Mouse (Mus musculus) retina, postnatal 1 day (tissue): ENCODE results near the gene Atg10.
A peak's percentile ranks its signal among the peaks of the same experiment; 100 is the strongest.
"Not testable (repeated sequence)": the region's sequence is repeated elsewhere in the genome, so short reads cannot be mapped to it uniquely, and the experiment has no call there.

ENCODE experiments used
- DNase-seq: peaks from one replicate; pipeline ENCODE4 v3.0.0-alpha.2; 2012

Gene Atg10

DNA sequence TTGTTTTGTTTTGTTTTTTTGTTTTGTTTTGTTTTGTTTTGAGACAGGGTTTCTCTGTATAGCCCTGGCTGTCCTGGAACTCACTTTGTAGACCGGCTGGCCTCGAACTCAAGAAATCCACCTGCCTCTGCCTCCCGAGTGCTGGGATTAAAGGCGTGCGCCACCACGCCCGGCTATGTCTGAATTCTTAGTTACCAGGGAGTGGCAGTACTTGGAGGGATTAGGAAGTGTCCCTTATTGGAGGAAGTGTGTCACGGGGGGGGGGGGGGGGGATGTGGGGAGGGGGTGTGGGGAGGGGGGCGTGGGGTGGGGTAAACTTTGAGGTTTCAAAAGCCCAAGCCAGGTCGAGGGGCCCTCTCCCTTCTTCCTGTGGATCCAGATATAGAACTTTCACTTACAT lies 295.5 kb downstream of the Atg10 start:
- DNase-seq = not testable (repeated sequence)

DNA sequence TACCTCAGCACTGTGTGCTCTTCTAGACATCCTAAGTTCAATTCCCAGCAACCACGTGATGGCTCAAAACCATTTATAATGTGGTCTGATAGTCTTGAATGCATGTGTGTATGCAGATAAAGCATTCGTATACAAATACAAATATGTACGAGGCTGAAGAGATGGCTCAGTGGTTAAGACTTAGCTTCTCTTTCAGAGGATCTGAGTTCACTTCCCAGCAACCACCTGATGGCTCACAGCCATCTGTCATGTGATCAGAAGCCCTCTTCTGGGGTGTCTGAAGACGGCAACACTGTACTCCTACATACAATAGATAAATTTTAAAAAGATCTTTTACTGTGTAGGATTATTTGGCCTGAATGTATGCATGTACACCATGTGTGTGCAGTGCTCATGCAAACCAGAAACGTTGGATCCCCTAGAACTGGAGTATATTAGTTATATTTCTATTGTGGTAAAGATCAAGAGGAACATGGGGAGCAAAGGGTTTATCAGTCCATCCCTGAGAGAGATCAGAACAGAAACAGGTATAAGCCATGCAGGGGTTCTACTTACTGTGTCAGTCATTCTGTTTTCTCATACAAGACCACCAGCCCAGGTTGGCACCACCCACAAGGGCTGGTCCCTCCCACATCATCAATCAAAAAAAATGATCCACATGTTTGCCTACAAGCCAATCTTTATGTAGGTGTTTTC lies 296.7 kb downstream of the Atg10 start:
- no peak for DNase-seq

DNA sequence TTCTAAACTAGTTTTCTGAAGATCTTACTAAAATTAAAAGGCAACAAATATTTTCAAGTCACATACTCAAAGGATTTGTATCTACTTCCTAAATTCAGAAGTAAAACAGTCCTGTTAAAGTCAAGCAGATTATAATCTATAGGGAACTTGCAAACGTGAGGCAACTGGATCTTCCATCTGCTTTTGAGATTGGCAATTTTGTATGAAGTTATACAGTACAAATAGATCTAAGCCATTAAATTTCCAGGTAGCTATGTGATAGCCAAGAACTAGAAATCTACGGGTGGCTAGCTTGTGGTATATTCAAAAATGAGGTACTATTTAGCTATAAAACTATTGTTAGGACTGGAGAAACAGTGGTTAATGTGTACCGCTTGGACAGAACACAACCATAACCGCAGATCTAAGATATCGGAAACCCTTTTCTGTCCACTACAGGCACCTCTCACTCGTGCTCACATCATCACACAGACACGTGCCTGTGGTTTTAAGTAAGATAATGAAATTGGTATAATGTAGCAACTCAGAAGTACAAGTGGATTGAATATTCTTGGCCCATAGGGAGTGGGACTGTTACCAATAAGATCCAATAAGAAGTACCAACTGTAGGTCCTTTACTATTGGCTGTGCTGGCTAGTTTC lies 297.5 kb downstream of the Atg10 start:
- DNase-seq = no peak

DNA sequence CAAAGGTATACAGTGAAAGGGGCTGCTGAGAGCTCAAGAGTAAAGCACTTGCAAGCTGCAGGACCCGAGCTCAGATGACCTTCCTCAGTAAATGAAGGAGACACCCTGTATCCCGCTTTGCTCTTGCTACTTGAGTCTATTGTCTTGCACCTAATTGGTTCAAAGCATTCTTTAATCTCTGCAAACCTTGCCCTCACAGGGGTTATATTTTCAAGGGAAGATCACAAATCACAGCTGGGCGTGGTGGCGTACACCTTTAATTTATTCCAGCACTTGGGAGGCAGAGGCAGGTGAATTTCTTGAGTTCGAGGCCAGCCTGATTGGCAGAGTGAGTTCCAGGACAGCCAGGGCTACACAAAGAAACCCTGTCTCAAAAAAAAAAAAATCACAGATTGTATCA lies 298.6 kb downstream of the Atg10 start:
- DNase-seq = no peak

DNA sequence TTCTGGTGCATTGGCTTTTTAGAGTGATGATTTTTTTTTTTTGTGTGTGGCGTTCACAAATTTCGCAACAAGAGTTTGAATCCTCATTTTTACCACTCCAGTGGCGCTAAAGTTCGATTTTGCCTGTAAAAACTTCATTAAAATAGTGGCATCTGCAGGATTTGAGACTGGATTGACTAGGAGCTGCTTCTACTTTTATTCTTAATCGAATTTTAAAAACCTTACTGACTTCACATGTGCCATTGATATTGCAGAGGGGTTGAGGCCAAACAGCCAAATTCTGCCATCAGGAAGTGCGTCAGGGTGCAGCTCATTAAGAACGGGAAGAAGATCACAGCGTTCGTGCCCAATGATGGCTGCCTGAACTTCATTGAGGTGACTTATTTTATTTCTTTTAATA lies 299.7 kb downstream of the Atg10 start:
- DNase-seq = no peak

DNA sequence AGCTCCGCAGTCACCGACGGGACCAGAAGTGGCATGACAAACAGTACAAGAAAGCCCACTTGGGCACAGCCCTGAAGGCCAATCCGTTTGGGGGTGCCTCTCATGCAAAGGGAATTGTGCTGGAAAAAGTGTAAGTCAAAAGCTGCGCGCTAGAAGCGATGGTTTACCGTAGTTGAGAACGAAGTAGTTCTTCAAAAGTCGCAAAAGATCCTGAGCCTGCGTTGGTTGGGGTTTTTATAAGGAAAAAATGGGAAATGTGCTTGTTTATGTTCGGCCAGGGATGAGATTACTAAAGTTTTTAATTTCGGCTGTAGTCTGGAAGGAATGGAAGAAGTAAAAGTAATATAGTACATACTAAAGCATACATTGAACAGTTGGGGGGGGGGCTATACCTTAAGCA lies 300.2 kb downstream of the Atg10 start:
- DNase-seq = not testable (repeated sequence)

DNA sequence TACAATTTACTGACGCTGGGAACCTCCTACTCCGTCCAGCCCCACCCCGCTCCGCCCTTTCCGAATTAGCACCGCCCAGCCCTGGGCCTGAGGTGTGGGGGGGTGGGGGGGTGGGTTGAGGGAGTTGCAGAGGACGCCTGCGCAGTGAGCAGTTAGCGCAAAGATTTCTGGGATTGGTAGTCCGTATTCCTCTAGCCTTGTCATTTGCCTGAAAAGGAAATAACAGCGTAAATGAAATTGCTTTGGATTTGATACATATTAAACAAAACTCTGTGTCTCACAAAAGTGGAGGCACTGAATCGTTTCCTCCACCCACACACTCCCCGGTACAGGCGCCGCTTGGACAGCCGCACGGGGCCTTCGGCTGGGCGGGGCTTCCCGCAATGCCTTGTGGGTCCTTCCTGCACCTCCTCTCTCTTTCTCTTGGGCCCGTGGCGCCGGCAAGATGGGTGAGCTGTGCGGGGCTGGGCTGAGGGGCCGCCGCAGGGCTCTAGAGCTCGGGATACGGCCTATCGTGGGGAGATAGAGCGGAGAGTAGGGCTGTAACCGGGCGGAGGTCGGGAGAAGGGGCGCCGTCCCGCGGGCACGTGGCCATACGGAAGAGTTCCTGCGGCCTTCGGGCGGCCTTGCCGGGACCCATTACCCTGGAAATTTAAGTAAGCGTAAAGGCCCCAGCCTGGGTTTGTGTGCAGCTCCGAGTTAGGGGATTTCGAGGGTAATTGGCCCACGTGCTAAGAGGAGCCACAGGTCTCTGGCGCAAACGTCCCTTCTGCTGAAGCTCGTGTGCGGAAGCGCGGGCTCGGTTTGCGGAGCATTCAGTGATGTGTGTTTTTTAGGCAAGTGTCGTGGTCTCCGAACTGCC lies 300.8 kb downstream of the Atg10 start, which contains the start of gene Rps23:
Rps23 (plus strand) TSS at position 208 of the 862 bp plus-strand sequence.
- peak; percentile 96 for DNase-seq

DNA sequence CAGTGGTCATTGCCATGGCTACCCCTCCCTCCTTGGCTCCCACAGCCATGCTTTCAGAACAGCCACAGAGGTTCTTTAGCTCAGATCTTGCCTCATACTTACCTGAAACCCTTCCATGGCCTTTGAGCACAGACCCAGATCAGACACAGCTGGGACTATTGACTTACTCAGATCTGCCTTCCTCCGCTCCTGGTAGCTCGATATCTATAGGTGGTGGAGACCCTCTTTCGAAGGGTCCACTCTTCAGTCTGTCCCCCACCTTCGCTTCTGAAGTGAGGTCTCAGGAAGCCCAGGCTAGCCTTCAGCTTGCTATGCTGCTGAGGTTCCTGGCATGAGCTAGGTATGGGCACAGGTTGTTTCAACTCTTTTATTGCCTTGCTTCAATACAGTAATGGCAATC lies 309.0 kb downstream of the Atg10 start:
- DNase-seq = no peak

DNA sequence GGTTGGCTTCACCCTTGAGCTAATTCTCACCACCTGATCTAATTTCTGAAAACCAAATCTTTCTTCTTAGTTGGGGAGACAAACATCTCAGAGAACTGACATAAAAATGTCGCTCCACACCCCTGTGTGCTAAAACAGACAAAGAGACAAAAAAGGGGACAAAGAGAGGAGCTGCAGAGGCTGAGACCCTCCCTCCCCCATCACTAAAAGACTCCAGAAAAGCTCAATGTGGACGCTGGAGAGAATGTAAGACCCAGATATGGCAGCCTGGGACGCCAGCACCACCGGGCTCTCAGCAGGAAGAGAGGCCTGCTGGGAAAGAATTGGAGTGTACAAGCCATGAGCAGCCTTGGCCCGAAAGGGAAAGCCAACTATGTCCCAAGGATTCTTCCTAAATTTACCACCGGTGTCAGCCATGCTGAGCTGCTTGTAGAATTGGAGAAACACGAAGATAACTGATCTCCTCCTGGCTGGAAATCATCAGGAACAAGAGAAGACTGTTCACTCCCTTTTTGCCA lies 310.0 kb downstream of the Atg10 start:
- no peak for DNase-seq

DNA sequence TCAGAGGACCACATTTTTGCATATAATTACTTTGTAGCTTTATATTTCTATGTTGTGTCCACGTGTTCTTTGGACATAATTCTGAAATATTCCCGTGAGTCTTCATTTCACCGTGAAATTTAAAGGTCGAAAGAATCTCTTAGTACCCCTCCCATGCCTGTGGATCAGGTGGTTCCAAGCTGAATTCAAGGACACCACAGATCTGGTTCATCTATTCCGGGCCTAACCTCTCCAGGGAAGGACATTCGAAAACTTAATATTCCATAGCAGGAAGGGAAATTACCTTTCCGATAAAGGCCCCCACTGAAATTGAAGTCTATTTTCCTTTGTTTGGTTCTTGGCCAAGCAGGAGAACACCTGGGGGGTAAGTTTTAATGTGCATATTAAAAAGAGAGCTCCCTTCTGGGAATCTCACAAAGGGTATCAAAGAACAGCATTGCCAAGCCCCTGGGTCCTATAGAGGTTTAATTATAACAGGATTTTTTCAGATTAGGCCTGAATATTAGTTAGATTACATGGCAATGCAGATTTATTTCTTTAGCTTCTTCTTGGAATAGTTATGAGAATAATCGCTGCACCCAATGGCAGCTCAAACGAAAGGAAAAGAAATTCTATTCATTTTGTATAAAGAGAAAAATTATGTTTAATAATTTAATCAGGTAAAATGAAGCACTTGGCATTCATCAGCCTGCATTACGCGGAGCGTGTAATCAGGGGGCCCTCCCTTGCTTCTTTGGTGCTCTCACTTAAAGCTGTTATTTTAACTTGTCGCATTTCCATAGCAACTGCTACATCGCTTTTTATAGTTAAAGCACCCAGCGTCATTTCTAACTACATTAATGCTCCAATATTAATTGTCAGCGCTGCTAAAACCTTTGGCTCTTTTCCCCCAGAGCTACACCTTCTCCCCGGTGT lies 310.8 kb downstream of the Atg10 start:
- DNase-seq = no peak

DNA sequence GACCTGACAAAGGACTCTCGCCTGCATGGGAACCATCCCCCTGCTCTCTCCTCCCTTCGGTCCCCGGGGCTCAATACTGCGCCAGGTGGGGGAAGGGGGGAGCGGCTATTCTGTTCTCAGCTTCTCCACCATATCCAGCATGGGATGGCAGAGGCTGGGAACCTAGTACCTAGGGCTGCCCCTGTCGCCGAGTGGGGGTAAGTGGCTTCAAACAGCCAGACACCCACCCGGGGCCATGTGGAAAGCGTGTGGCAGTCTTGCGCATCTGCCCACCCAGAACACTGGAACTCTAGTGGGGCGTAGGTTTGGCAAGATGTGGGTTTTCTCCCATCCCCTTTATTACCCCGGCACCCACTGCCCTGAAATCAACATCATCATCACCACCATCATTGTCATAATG lies 316.4 kb downstream of the Atg10 start:
- no peak for DNase-seq

DNA sequence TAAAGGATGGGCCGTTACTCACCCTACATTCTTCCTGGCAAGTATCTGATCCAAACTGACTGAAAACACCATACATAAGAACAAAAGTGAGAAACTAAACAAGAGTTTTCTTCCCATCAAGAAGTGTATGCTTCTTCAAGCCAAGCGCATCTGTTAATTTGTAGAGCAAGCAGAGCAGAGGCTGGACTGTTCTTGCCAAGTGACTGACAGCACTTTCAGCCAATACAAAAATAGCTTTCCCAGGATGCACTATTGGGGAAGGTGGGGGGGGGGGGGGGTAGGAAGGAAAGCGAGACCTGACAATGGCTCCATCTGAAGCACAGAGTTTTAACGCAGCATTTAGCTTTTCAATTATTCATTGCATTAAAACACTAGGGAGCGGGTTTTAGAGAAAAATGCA lies 318.6 kb downstream of the Atg10 start, which contains the start of gene Atp6ap1l:
Atp6ap1l (minus strand) TSS at position 180 of the 400 bp plus-strand sequence.
- DNase-seq = peak; percentile 43

DNA sequence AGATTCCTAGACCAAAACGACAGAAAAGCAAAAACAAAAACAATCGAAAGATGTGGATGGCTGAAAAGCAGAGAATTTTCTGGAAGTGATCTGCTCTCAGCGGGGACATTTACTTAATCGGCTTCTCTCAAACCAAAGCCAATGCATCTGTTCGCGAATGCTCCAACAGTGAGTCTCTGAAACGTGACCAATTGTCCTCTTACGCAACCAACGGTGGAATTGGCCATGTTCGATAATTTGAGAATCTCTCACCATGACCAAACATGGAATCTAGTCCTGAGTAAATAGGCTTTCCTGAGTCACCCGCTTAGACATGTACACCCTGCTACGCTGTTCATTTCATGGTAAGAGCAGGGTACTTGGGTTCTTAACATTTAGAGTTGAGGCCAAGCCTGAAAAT lies 326.9 kb downstream of the Atg10 start:
- DNase-seq = no peak

DNA sequence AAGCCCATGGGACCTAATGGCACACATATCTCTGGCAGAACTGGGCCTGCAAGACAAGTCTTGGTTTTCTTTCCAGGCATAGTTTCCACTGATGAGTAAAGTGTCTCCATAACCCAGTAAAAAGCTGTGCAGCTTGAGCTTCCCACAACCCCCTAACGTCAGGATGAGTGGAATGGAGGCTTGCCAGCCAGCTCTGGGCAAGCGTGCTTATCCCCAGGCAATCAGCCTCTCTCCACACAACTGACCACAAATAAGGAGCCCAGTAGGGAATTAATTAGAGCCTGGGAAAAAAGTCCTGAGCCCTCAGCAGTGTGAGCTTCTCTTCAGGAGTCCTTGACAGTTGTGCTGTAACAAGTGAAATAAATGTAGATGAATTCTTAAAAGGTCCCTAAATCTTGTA lies 327.7 kb downstream of the Atg10 start:
- peak; percentile 31 for DNase-seq

DNA sequence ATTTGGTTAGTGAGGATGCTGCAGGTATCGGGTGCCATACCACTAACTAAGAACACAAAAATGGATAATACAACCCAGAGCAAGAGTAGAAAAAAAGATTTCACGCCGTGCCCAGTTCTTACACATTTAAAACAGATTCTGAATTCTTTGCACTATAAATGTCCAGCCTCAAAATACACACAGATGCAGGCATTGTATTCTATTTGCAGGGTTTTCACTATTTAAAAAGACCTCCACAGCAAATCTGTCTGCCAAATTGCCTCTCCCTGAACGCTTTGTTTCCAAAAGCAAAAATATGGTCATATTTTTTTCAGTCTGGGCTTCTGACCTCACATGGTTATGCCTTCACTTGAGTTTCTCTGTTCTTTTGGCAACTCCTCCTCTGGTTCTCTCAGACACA lies 328.9 kb downstream of the Atg10 start:
- no peak for DNase-seq

DNA sequence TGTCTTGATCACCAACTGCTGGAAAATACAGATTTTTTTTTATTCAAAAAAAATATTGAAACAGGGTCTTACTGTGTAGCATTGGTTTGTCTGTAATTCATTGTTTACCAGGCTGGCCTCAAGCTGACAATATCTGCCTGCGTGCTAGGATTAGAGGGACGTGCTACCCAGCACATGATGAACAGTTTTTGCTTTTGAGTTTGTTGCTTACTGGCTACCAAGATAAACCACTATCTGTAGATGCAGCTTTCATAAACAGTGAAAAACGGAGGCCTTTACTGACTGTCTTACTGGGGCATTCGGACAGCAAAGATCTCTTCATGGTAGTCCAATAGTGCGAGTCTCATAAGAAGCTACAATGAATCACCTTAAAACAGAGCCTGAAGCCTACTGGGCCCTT lies 333.7 kb downstream of the Atg10 start:
- DNase-seq = no peak

DNA sequence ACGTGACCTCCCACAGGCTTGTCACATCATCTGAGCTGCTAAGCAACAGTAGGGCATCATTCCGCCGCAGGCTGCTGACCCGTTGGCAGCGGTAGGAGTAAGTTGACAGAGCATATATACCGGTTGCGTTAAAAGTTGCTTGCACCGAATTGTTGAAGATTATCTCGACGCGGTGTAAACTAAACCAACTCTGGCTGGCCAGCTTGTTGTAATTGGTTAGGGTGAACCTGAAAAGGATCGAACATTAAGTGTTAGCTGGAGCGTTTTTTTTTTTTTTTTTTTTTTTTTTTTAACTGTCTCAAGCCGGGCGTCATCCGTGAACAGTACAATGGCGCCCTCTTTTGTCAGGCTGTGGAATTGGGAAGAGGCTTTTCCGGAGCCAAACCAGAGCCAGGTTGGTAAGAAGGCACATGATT lies 337.2 kb downstream of the Atg10 start:
- peak; percentile 81 for DNase-seq

DNA sequence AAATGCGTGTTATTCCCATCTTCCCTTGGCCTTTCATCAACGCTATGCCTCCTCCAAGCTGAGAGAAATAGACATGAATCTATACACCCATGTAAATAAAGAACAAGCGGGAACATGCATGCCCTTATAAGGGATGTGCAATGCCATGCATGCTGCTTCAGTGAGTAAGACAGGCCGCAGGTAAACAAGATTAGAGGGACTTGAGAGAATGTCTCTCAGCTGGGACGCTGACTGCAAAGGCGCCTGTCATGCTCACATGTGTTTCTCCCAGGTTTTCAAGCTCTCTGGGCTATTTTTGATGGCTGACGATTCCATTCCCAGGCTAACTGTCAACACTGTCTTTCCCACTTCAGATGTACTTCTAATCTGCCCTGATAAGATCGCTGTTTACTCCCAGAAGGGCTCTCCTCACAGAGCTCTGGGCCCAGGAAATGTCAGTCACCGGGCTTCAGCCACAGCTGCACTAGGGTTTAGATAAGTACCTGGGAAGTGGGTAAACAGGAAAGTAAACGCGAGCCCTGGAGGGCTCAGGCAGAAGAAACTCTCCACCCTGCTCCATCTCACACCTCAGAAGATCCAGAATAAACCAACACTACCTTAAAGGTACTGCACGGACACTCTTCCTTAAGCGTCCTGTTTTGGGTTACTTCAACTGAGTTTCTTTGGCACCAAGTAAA lies 337.8 kb downstream of the Atg10 start:
- DNase-seq = peak; percentile 4
